ENCODE assay signal across 14 mouse cellular contexts in genomic region chr7:111305196-111305595, GRCm38 (mm10).
DNase-seq lines count a peak whose midpoint lies in the region; ATAC-seq and TF ChIP-seq lines count a peak whose summit lies in the region.
"Had no signal": no experiment of that assay in that cellular context is flagged by ENCODE, and none has a peak within 500 bp of the region (broad histone marks: within the 10 kb centered on the region; RNA-seq: fewer than 3 reads in every experiment).

No protein-coding gene starts in this region.

- peak; percentile 29 for TF ChIP-seq CTCF in left cerebral cortex, adult 2 months (IDR thresholded peaks at IDR 0.05)

- peak; percentile 4 for DNase-seq in CD4-positive, CD25-positive, alpha-beta regulatory T cell, adult 2 months (ENCODE audit: low read depth, low spot score)
- DNase-seq in left cerebral cortex, adult 2 months (ENCODE audit: extremely low spot score in 1 of 2, low spot score in 2 of 2): no peak
- DNase-seq in left cerebral cortex, adult 18-20 months (ENCODE audit: low spot score in 2 of 2): no peak
- peak; percentile 28 for DNase-seq in ES-E14 (ENCODE audit: low read depth, low spot score)
- no peak for DNase-seq in forebrain, embryonic 14.5 days (ENCODE audit: low spot score)
- DNase-seq in layer of hippocampus, adult 18-20 months (ENCODE audit: low spot score in 2 of 2): no peak
- DNase-seq: cerebellum, adult 11 months; heart, postnatal 10 days; liver, embryonic 13.5 days had no signal

- in situ Hi-C loops in ES-E14 (cut with MboI; ENCODE audit: low sequenced_read_pairs in 2 of 2, unreplicated experiment in 2 of 2): no loop called here

- H3K4me1 ChIP-seq in ES-E14 (ENCODE audit: control insufficient read depth in 2 of 2, insufficient read depth in 2 of 2, low read length in 2 of 2, poor library complexity in 1 of 2): no peaks in the 10 kb centered on the region
- H3K4me1 ChIP-seq in forebrain, embryonic 14.5 days (ENCODE audit: control insufficient read depth, insufficient read depth, low read length): peaks cover 6% of the 10 kb centered on the region; the same call in 1 of the 2 replicates
- H3K4me1 ChIP-seq: embryonic facial prominence, embryonic 13.5 days; liver, embryonic 13.5 days had no signal

- no peak for ATAC-seq in CD4-positive, CD25-positive, alpha-beta regulatory T cell, adult 4 months
- ATAC-seq in megakaryocyte progenitor cell, adult 5-6 weeks (replicated peaks; ENCODE audit: poor library complexity): peak; percentile 58; the same call in 1 of the 2 replicates
- ATAC-seq in forebrain, embryonic 14.5 days: no peak
- ATAC-seq: intestine, embryonic 16.5 days; midbrain, embryonic 15.5 days had no signal

- H3K9ac ChIP-seq in ES-E14 (ENCODE audit: insufficient read depth, low read depth, low read length, poor library complexity, severe bottlenecking): no peak overlapping the region
- H3K9ac ChIP-seq in forebrain, embryonic 14.5 days (ENCODE audit: low read length): no peak overlapping the region
- H3K9ac ChIP-seq: embryonic facial prominence, embryonic 13.5 days; liver, embryonic 13.5 days; midbrain, embryonic 15.5 days had no signal

- no peak overlapping the region for H3K4me3 ChIP-seq in left cerebral cortex, adult 2 months
- H3K4me3 ChIP-seq in ES-E14 (ENCODE audit: insufficient read depth in 1 of 2, low read depth in 1 of 2, low read length in 2 of 2, poor library complexity in 1 of 2, severe bottlenecking in 1 of 2): no peak overlapping the region
- no peak overlapping the region for H3K4me3 ChIP-seq in forebrain, embryonic 14.5 days (ENCODE audit: low read depth, low read length)
- H3K4me3 ChIP-seq: embryonic facial prominence, embryonic 13.5 days; liver, embryonic 13.5 days; midbrain, embryonic 15.5 days had no signal

- no peaks in the 10 kb centered on the region for H3K9me3 ChIP-seq in ES-E14 (ENCODE audit: control insufficient read depth, insufficient read depth, low read depth, low read length)
- H3K9me3 ChIP-seq in forebrain, embryonic 14.5 days (replicated peaks; ENCODE audit: control insufficient read depth, low read length): no peaks in the 10 kb centered on the region
- H3K9me3 ChIP-seq: embryonic facial prominence, embryonic 13.5 days; liver, embryonic 13.5 days; midbrain, embryonic 15.5 days had no signal

- H3K4me2 ChIP-seq in forebrain, embryonic 14.5 days (ENCODE audit: low read length): no peak overlapping the region
- H3K4me2 ChIP-seq: embryonic facial prominence, embryonic 13.5 days; liver, embryonic 13.5 days; midbrain, embryonic 15.5 days had no signal

- peaks cover 3% of the 10 kb centered on the region; the same call in 1 of the 2 replicates for H3K27me3 ChIP-seq in forebrain, embryonic 14.5 days (replicated peaks; ENCODE audit: control insufficient read depth, insufficient read depth, low read length)
- H3K27me3 ChIP-seq: embryonic facial prominence, embryonic 13.5 days; liver, embryonic 13.5 days; midbrain, embryonic 15.5 days had no signal

- no peak overlapping the region for H3K27ac ChIP-seq in left cerebral cortex, adult 2 months
- H3K27ac ChIP-seq in ES-E14 (ENCODE audit: insufficient read depth, low read depth, low read length, poor library complexity, severe bottlenecking): no peak overlapping the region
- no peak overlapping the region for H3K27ac ChIP-seq in forebrain, embryonic 14.5 days (ENCODE audit: low read depth, low read length)
- H3K27ac ChIP-seq: embryonic facial prominence, embryonic 13.5 days; liver, embryonic 13.5 days; midbrain, embryonic 15.5 days had no signal

- no peaks in the 10 kb centered on the region for H3K36me3 ChIP-seq in ES-E14 (ENCODE audit: control insufficient read depth, insufficient read depth, low read length, poor library complexity, severe bottlenecking)
- H3K36me3 ChIP-seq in forebrain, embryonic 14.5 days (ENCODE audit: control insufficient read depth, insufficient read depth, low read length): no peaks in the 10 kb centered on the region
- H3K36me3 ChIP-seq: embryonic facial prominence, embryonic 13.5 days; liver, embryonic 13.5 days; midbrain, embryonic 15.5 days had no signal

- intact Hi-C loops in left cerebral cortex, adult 2 months (cut with DNase I): no loop called here

TF ChIP-seq in ES-E14, 5 proteins besides CTCF, POLR2A, EP300 and RAD21:
- no peak for TF ChIP-seq MAFK (IDR thresholded peaks at IDR 0.05; ENCODE audit: insufficient read depth, low read depth, low read length)
- no peak for TF ChIP-seq CHD2 (IDR thresholded peaks at IDR 0.05; ENCODE audit: low read depth, low read length)
- no peak for TF ChIP-seq HCFC1 (IDR thresholded peaks at IDR 0.05; ENCODE audit: borderline replicate concordance, insufficient read depth, low read length)
- TF ChIP-seq ZNF384 (IDR thresholded peaks at IDR 0.05; ENCODE audit: low read depth, low read length): no peak
- peak; percentile 18; the same call in 1 of the 2 replicates for TF ChIP-seq ZC3H11A (IDR thresholded peaks at IDR 0.05; ENCODE audit: borderline replicate concordance, low read depth, low read length)

Comparison
In these comparisons a context has a peak if more than half of its experiments do, and no peak if none do; other contexts are left out.
1. DNase-seq: peak in CD4-positive, CD25-positive, alpha-beta regulatory T cell, adult 2 months (single experiment) and ES-E14 (single experiment); none in left cerebral cortex, adult 2 months (0 of 2), left cerebral cortex, adult 18-20 months (0 of 2), forebrain, embryonic 14.5 days (single experiment) and layer of hippocampus, adult 18-20 months (0 of 2).